Mouse (Mus musculus) G1E (cell line): ENCODE data around the gene Cnn1.

ENCODE experiments used
- CTCF ChIP-seq: IDR thresholded peaks from 2 replicates; pipeline ENCODE4 v1.5.1; 2012; ENCODE audit warnings: low read depth, low read length, inconsistent platforms, mixed read lengths
- GATA1 ChIP-seq: IDR thresholded peaks from 2 replicates; pipeline ENCODE4 v1.6.1; 2012; ENCODE audit warnings: borderline replicate concordance, low read length, inconsistent platforms, mixed read lengths
- POLR2AphosphoS5 ChIP-seq: IDR thresholded peaks from 2 replicates; pipeline ENCODE4 v1.6.1; 2012; ENCODE audit warnings: low read depth, low read length, inconsistent platforms; ENCODE audit not compliant: insufficient replicate concordance
- TAL1 ChIP-seq: conservative IDR thresholded peaks from 2 replicates; pipeline ENCODE4 v1.6.1; 2012; ENCODE audit warnings: low read depth, low read length, inconsistent platforms, mixed read lengths

- TF ChIP-seq TAL1, result no peak
- no peak for TF ChIP-seq CTCF
- no peak for TF ChIP-seq GATA1
- no peak for TF ChIP-seq POLR2AphosphoS5
Observed at GRCm38 (mm10) chr9:22122005-22122404, 23.0 kb downstream of the Cnn1 start.
